Mouse (Mus musculus) limb, embryonic 12.5 days (tissue): ENCODE results near the gene Gm19426. TPM values are rescaled to one million over a fixed set of nuclear protein-coding genes. Genes with fewer than 3 reads are reported as not detected.

Experiments
- ATAC-seq: fragments of 200-750 bp; cut with Nextera tagmentation; 2 replicates; pipeline ENCODE4 v1.8.0; 2017; ENCODE audit warnings: low read depth, moderate TSS enrichment; ENCODE audit not compliant: insufficient number of reproducible peaks, insufficient read depth, low FRiP score, low TSS enrichment
- H3K27ac ChIP-seq: fragments of 300-500 bp; sonication (generic); 2 replicates; pipeline ENCODE4 v1.5.1; 2016; ENCODE audit warnings: mild to moderate bottlenecking, moderate library complexity
- H3K27me3 ChIP-seq: fragments of 300-500 bp; sonication (generic); 2 replicates; pipeline ENCODE4 v1.6.1; 2016; ENCODE audit warnings: mild to moderate bottlenecking, moderate library complexity
- H3K36me3 ChIP-seq: fragments of 300-500 bp; sonication (generic); 2 replicates; pipeline ENCODE4 v1.6.1; 2016; ENCODE audit warnings: mild to moderate bottlenecking, moderate library complexity
- H3K4me1 ChIP-seq: fragments of 300-500 bp; sonication (generic); replicated peaks from 2 replicates; pipeline ENCODE4 v1.6.1; 2016
- H3K4me2 ChIP-seq: fragments of 300-500 bp; sonication (generic); 2 replicates; pipeline ENCODE4 v1.6.1; 2016; ENCODE audit warnings: mild to moderate bottlenecking, moderate library complexity
- H3K4me3 ChIP-seq: fragments of 300-500 bp; sonication (generic); replicated peaks from 2 replicates; pipeline ENCODE4 v1.5.1; 2016; ENCODE audit warnings: mild to moderate bottlenecking
- H3K9ac ChIP-seq: fragments of 300-500 bp; sonication (generic); replicated peaks from 2 replicates; pipeline ENCODE4 v1.6.1; 2016; ENCODE audit warnings: mild to moderate bottlenecking, moderate library complexity
- H3K9me3 ChIP-seq: fragments of 300-500 bp; sonication (generic); 2 replicates; pipeline ENCODE4 v1.6.1; 2016; ENCODE audit warnings: mild to moderate bottlenecking, moderate library complexity
- WGBS: fragments of 180-500 bp; shearing (Covaris S2); methylation state at CpG from one replicate; pipeline ENCODE4 v1.1.7; 2016; 5-methylcytosine and 5-hydroxymethylcytosine counted together
- polyA plus RNA-seq: library from polyadenylated mRNA; unstranded; fragments of >200 nt; fragmentation: Nextera tagmentation; extraction: Ambion mirVana; gene quantifications from 2 replicates; pipeline ENCODE4 v1.2.1, GENCODE M21; 2016

The Gm19426 gene
- polyA plus RNA-seq, 1 experiment from 2014 or later, result 10.4 TPM

GRCm38 (mm10) chr2:84720718-84721117 lies 22.7 kb downstream of the Gm19426 start:
- ATAC-seq, result no peak
- H3K36me3 ChIP-seq, result peaks cover 41% of the 10 kb centered on the region
- no peak overlapping the region for H3K9ac ChIP-seq
- H3K27me3 ChIP-seq, result no peaks in the 10 kb centered on the region
- no peak overlapping the region for H3K27ac ChIP-seq
- no peaks in the 10 kb centered on the region for H3K9me3 ChIP-seq
- WGBS, result 86% methylated on average over 2 of the region's 2 CpGs
- H3K4me3 ChIP-seq, result no peak overlapping the region
- H3K4me2 ChIP-seq, result no peak overlapping the region
- H3K4me1 ChIP-seq, result no peaks in the 10 kb centered on the region; the same call in 1 of the 2 replicates

GRCm38 (mm10) chr2:84717357-84717756 lies 26.1 kb downstream of the Gm19426 start:
- H3K27me3 ChIP-seq, result no peaks in the 10 kb centered on the region
- WGBS, result 92% methylated on average over 4 of the region's 4 CpGs
- ATAC-seq, result no peak
- H3K36me3 ChIP-seq, result peaks cover 13% of the 10 kb centered on the region; the same call in 1 of the 2 replicates
- H3K4me3 ChIP-seq, result no peak overlapping the region
- no peaks in the 10 kb centered on the region for H3K9me3 ChIP-seq
- H3K4me2 ChIP-seq, result no peak overlapping the region
- no peak overlapping the region for H3K9ac ChIP-seq
- H3K27ac ChIP-seq, result no peak overlapping the region
- peaks cover 11% of the 10 kb centered on the region for H3K4me1 ChIP-seq

GRCm38 (mm10) chr2:84716423-84717355 lies 26.8 kb downstream of the Gm19426 start:
- WGBS, result 36% methylated on average over 9 of the region's 9 CpGs
- Histone ChIP-seq H3K9me3 (no peaks in the 10 kb centered on the region), H3K27me3 (no peaks in the 10 kb centered on the region), H3K4me1 (peaks cover 13% of the 10 kb centered on the region), H3K36me3 (peaks cover 7% of the 10 kb centered on the region; the same call in 1 of the 2 replicates), H3K4me3 (peak overlapping the region; percentile 92), H3K9ac (peak overlapping the region; percentile 65), H3K27ac (peak overlapping the region; percentile 90; the same call in 1 of the 2 replicates), H3K4me2 (peak overlapping the region; percentile 74)
- no peak for ATAC-seq

GRCm38 (mm10) chr2:84715562-84716361 lies 27.7 kb downstream of the Gm19426 start:
- H3K27ac ChIP-seq, result peak overlapping the region; percentile 95
- no peaks in the 10 kb centered on the region for H3K9me3 ChIP-seq
- H3K9ac ChIP-seq, result peak overlapping the region; percentile 93
- peak overlapping the region; percentile 74 for H3K4me2 ChIP-seq
- peaks cover 3% of the 10 kb centered on the region for H3K36me3 ChIP-seq
- under 1% methylated on average over 33 of the region's 33 CpGs for WGBS
- H3K4me3 ChIP-seq, result peak overlapping the region; percentile 92
- peaks cover 13% of the 10 kb centered on the region for H3K4me1 ChIP-seq
- ATAC-seq, result peak; percentile 96
- no peaks in the 10 kb centered on the region for H3K27me3 ChIP-seq

DNA sequence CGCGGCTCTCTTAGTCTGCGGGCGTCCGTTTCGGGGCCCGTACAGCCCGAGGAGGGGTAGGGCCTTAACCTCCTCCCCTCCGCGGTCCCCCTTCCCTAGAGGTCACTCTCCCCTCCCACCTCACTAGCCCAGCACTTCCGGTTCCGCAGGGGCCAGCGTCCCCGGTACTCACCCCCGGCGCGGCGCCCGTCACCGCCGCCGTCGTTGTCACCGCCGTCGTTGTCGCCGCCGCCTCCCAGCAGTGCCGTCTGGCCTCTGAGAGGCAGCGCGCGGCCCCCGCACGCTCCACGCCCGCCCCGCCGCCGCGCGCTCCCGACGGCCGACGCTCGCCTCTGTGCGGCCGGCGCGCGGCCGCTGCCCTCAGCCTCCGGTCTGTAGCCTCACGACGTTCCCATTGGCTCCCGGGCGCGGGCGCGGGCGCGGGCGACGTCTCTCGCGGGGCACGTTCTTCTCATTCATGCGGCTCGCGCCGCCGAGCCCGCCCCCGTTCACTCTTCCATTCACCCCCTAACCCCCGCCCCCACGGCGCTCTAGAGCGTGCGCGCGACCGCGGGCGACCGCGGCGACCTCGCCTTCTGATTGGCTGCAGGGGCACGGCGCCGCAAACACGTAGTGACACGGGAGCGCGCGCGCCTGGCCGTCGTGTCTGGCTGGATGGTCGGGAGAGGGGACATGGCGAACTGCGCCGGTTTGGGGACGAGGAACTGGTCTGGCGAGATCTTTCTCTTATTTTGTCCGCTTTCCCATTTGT lies 28.5 kb downstream of the Gm19426 start, which contains the start of gene Zdhhc5:
TSS of gene Zdhhc5 (minus strand) at position 370 of the 751 bp plus-strand sequence.
- Histone ChIP-seq H3K27ac (peak within 1 kb of the TSS; percentile 95), H3K9ac (peak within 1 kb of the TSS; percentile 93), H3K9me3 (no peaks in the 10 kb centered on the region), H3K4me1 (peaks cover 13% of the 10 kb centered on the region), H3K4me2 (peak within 1 kb of the TSS; percentile 74), H3K27me3 (no peaks in the 10 kb centered on the region), H3K36me3 (peaks cover 11% of the 10 kb centered on the region), H3K4me3 (peak within 1 kb of the TSS; percentile 92)
- under 1% methylated on average over 102 of the region's 107 CpGs for WGBS
- peak; percentile 94 for ATAC-seq

GRCm38 (mm10) chr2:84714422-84714810 lies 29.0 kb downstream of the Gm19426 start:
- H3K4me3 ChIP-seq, result peak overlapping the region; percentile 92
- WGBS, result 2% methylated on average over 21 of the region's 26 CpGs
- peak; percentile 16; the same call in 1 of the 2 replicates for ATAC-seq
- H3K4me2 ChIP-seq, result peak overlapping the region; percentile 74
- H3K9me3 ChIP-seq, result no peaks in the 10 kb centered on the region
- H3K27ac ChIP-seq, result peak overlapping the region; percentile 95
- peaks cover 16% of the 10 kb centered on the region for H3K36me3 ChIP-seq
- H3K9ac ChIP-seq, result peak overlapping the region; percentile 93
- peaks cover 13% of the 10 kb centered on the region for H3K4me1 ChIP-seq
- H3K27me3 ChIP-seq, result no peaks in the 10 kb centered on the region

DNA sequence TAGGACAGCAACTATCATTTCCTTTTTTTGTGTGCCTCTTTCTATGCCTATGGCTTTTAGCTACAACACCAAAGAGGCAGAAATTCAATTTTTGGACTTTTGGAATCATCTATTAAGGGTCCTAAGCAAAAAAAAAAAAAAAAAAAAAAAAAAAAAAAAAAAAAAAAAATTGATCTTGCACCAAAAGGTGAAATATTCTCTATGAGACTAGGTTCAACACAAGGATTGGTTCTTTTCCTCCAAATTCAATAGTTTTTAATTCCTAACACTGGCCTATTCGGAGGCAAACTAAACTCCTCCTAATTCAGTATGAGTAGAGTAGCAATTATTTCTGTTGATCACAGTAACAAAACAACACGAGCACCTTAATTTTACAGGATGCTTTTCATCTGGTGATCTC lies 31.6 kb downstream of the Gm19426 start:
- 86% methylated on average over 2 of the region's 2 CpGs for WGBS

GRCm38 (mm10) chr2:84707523-84707922 lies 35.9 kb downstream of the Gm19426 start:
- ATAC-seq, result no peak
- H3K9ac ChIP-seq, result no peak overlapping the region
- H3K4me1 ChIP-seq, result peaks cover 12% of the 10 kb centered on the region
- no peak overlapping the region for H3K4me2 ChIP-seq
- H3K9me3 ChIP-seq, result no peaks in the 10 kb centered on the region
- no peak overlapping the region for H3K4me3 ChIP-seq
- H3K27ac ChIP-seq, result peak overlapping the region; percentile 17; the same call in 1 of the 2 replicates
- H3K36me3 ChIP-seq, result peaks cover 71% of the 10 kb centered on the region
- H3K27me3 ChIP-seq, result no peaks in the 10 kb centered on the region
- 30% methylated on average over 1 of the region's 1 CpGs for WGBS

More for the DNA sequence above, 31.6 kb downstream of the Gm19426 start:
- H3K9ac ChIP-seq, result no peak overlapping the region
- H3K36me3 ChIP-seq, result peaks cover 40% of the 10 kb centered on the region
- H3K4me2 ChIP-seq, result no peak overlapping the region
- H3K4me3 ChIP-seq, result no peak overlapping the region
- no peaks in the 10 kb centered on the region for H3K9me3 ChIP-seq
- H3K27me3 ChIP-seq, result no peaks in the 10 kb centered on the region
- peaks cover 22% of the 10 kb centered on the region for H3K4me1 ChIP-seq
- ATAC-seq, result no peak
- H3K27ac ChIP-seq, result no peak overlapping the region

DNA sequence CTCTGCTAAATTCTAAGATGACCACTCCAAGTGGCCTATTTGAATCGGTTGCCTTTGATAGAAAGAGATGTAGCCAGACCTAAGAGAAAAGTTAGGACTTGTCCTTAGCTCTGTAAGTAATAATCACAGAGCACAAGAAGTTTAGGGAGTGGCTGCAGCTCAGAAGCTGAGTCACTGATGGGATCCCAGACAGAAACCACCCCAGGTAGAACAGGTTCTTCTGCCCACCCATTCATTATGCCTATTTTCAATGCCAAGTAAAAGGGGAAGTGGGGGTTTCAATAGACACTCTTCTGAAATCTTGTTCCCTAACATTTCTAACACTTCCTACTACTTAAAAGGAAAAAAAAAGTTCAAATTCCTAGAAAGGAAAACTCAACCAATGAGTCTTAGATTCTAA lies 38.2 kb downstream of the Gm19426 start:
- H3K4me3 ChIP-seq, result no peak overlapping the region
- WGBS, result 83% methylated on average over 1 of the region's 1 CpGs
- no peak for ATAC-seq

GRCm38 (mm10) chr2:84704329-84704728 lies 39.1 kb downstream of the Gm19426 start:
- peaks cover 79% of the 10 kb centered on the region for H3K36me3 ChIP-seq
- no peak overlapping the region for H3K4me2 ChIP-seq
- H3K9ac ChIP-seq, result no peak overlapping the region
- peaks cover 9% of the 10 kb centered on the region for H3K4me1 ChIP-seq
- no peaks in the 10 kb centered on the region for H3K9me3 ChIP-seq
- ATAC-seq, result no peak
- no peaks in the 10 kb centered on the region for H3K27me3 ChIP-seq
- no peak overlapping the region for H3K4me3 ChIP-seq
- 86% methylated on average over 5 of the region's 5 CpGs for WGBS
- no peak overlapping the region for H3K27ac ChIP-seq

More for the DNA sequence above, 38.2 kb downstream of the Gm19426 start:
- Histone ChIP-seq H3K27ac (no peak overlapping the region), H3K9ac (no peak overlapping the region), H3K36me3 (peaks cover 81% of the 10 kb centered on the region), H3K4me2 (no peak overlapping the region), H3K4me1 (peaks cover 9% of the 10 kb centered on the region), H3K9me3 (no peaks in the 10 kb centered on the region), H3K27me3 (no peaks in the 10 kb centered on the region)
